Mouse (Mus musculus) gastrocnemius, adult 2 months (tissue): ENCODE results near the gene Cacna1c. TPM values are rescaled to one million over a fixed set of nuclear protein-coding genes. Genes with fewer than 3 reads are reported as not detected.

Source experiments
- DNase-seq: peaks from one replicate; pipeline ENCODE4 v3.0.0; 2022
- H3K27ac ChIP-seq: fragments of 200-600 bp; 2 replicates; pipeline ENCODE4 v1.8.1; 2022; ENCODE audit warnings: mild to moderate bottlenecking
- H3K4me3 ChIP-seq: fragments of 200-600 bp; 2 replicates; pipeline ENCODE4 v1.8.1; 2022; ENCODE audit warnings: mild to moderate bottlenecking, moderate library complexity
- CTCF ChIP-seq: fragments of 200-600 bp; IDR thresholded peaks from 2 replicates; pipeline ENCODE4 v1.8.1; 2022; ENCODE audit warnings: antibody characterized with exemption, mild to moderate bottlenecking, moderate library complexity
- intact Hi-C: fragments of 180-260 bp; cut with DNase I; formaldehyde crosslinking; loops from one replicate; pipeline ENCODE4 v1.15.1; 2025
- total RNA-seq, 2 experiments: library from RNA; stranded (reverse); gene quantifications; 2 replicates each; pipeline ENCODE4 v1.2.3; 2021

Gene Cacna1c
- total RNA-seq, 2 experiments from 2014 or later, result 1.7 to 1.9 TPM

DNA sequence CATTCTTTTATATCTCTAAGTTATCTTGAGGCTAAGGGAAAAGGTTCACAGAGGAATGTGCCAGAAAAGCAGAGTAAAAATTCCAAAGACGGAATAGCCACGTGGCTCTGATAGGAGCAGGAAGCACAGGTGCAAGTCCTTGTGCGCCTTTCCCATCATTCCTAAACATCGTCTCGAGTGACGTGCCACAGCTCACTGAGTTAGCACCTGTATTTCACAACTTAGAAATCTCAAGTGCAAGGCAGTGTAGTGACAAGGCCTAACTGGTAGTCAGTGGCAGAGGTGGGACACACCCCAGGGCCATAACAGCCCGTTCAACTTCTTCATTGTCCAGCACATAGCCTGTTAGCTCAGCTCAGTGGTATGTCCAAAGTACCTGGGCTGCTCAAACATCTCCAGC lies 152.1 kb downstream of the Cacna1c start:
- intact Hi-C loops, result no loop called here
- no peak for DNase-seq
- no peak for TF ChIP-seq CTCF
- Histone ChIP-seq H3K27ac (peak overlapping the region; percentile 20; the same call in 1 of the 2 replicates), H3K4me3 (no peak overlapping the region)

DNA sequence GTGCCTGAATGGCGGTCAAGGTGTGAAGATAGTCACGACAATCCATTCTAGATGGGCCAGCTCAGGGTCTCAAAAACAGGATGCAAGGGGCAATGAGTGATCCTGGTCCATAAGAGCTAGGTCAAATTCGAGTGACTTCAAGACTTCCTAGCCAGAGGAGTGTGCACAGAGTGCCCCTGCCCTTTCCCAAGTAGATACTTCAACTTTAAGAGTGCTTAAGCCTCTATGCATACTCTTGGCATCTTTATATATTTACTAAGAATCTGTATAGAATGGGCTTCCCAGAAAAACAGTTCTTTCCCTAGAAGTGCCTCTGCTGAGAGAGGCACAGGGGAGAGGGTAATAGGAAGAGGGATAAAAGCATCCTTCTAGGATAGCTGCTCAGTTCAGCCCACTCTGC lies 153.4 kb downstream of the Cacna1c start:
- TF ChIP-seq CTCF, result no peak
- intact Hi-C loops, result no loop called here

DNA sequence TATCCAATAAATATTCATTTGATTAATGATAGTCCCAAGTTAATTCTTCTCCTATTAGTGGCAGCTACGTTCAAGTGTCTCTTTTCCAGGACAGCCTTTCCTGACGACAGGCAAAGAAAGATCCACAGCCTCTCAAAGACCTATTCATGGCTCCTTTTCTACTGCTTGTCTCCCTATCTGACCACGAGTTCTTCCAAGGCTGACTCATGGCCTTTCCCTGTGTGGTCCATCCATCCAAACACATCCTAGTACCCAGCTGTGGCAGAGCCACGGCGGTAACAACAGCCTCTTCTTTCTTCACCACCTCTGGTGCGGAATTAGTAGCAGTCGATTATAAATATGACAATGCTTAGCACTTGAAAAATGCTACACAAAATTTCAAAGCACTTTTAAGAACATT lies 155.3 kb downstream of the Cacna1c start:
- TF ChIP-seq CTCF, result no peak
- intact Hi-C loops, result no loop called here
- no peak for DNase-seq
- Histone ChIP-seq H3K4me3 (no peak overlapping the region), H3K27ac (no peak overlapping the region)

More for the DNA sequence above, 153.4 kb downstream of the Cacna1c start:
- H3K4me3 ChIP-seq, result no peak overlapping the region
- no peak for DNase-seq
- H3K27ac ChIP-seq, result no peak overlapping the region

DNA sequence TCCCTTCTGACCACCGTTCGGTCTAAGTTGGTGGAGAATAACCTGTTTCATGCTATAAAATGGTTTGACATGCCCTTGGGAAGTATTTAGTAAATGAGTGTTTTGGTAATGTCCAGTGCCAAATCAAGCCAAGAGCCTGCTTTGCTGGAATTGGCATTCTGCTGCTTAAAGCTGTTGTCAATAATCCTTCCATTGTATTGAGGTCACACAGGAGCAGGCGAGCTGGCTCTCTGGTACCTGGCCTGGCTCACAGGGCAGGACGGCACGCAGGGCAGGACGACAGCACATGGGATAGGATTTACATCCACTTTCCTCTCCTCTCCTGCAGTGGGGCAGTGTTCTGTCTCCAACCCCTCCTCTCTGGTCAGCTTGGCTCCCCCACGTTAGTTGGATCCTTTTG lies 156.4 kb downstream of the Cacna1c start:
- DNase-seq, result no peak
- intact Hi-C loops, result no loop called here
- no peak for TF ChIP-seq CTCF
- Histone ChIP-seq H3K27ac (no peak overlapping the region), H3K4me3 (no peak overlapping the region)

- no peak overlapping the region for H3K27ac ChIP-seq
- intact Hi-C loops, result no loop called here
- H3K4me3 ChIP-seq, result no peak overlapping the region
- no peak for DNase-seq
- no peak for TF ChIP-seq CTCF
Observed at GRCm38 (mm10) chr6:119039293-119039692, 156.9 kb downstream of the Cacna1c start.

GRCm38 (mm10) chr6:119037815-119038214 lies 158.4 kb downstream of the Cacna1c start:
- intact Hi-C loops, result no loop called here
- Histone ChIP-seq H3K4me3 (no peak overlapping the region), H3K27ac (peak overlapping the region; percentile 75)
- TF ChIP-seq CTCF, result no peak
- DNase-seq, result no peak

- peak; percentile 44 for DNase-seq
- peak overlapping the region; percentile 75 for H3K27ac ChIP-seq
- TF ChIP-seq CTCF, result no peak
- H3K4me3 ChIP-seq, result no peak overlapping the region
- intact Hi-C loops, result no loop called here
Observed at GRCm38 (mm10) chr6:119037047-119037446, 159.2 kb downstream of the Cacna1c start.

GRCm38 (mm10) chr6:119035361-119035760 lies 160.9 kb downstream of the Cacna1c start:
- intact Hi-C loops, result no loop called here
- no peak for DNase-seq

GRCm38 (mm10) chr6:119034947-119035346 lies 161.3 kb downstream of the Cacna1c start:
- Histone ChIP-seq H3K4me3 (no peak overlapping the region), H3K27ac (no peak overlapping the region)
- DNase-seq, result no peak
- intact Hi-C loops, result no loop called here
- TF ChIP-seq CTCF, result no peak

More at GRCm38 (mm10) chr6:119035361-119035760, 160.9 kb downstream of the Cacna1c start:
- no peak for TF ChIP-seq CTCF
- H3K4me3 ChIP-seq, result no peak overlapping the region
- no peak overlapping the region for H3K27ac ChIP-seq

DNA sequence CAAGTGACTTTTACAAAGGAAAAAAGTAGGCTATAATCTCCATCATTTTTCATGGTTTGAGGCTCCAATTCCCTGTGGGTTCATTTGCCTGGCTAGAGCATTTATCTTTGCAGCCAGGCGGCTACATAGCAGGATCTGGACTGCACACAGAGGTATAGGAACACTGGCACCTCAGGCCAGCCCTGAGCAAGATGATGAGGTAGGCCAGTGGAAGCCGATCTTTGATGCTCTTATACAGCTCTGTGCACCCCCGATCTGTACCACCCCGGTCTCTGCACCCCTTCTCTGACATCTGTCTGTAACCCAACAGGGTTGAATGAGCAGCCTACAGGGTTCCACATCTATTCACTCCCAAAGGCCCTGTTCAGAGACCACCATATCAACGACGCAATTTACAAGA lies 168.3 kb downstream of the Cacna1c start:
- no peak for DNase-seq
- intact Hi-C loops, result no loop called here
- Histone ChIP-seq H3K27ac (no peak overlapping the region), H3K4me3 (no peak overlapping the region)
- TF ChIP-seq CTCF, result no peak

GRCm38 (mm10) chr6:119022850-119023249 lies 173.4 kb downstream of the Cacna1c start:
- DNase-seq, result no peak
- intact Hi-C loops, result no loop called here
- H3K4me3 ChIP-seq, result no peak overlapping the region
- no peak for TF ChIP-seq CTCF
- no peak overlapping the region for H3K27ac ChIP-seq

DNA sequence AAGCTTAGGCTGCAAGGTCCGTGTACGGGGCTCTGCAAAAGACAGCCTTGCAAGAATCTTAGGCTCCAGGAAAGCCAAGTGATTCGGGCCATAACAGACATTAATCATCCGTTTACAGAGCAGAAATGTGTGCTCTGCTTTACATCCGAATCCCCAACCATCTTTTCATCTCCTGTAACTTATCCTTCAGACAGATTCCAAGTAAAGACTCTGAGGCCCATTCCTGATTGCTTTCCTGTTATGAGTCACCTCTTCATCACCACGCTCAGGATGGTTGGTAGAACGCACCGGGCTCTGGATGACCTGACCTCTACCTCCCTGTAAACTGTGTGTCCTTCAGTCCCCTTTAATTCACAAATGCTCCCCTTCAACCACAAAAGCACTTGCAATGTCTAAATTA lies 175.0 kb downstream of the Cacna1c start:
- Histone ChIP-seq H3K4me3 (no peak overlapping the region), H3K27ac (no peak overlapping the region)
- TF ChIP-seq CTCF, result no peak
- DNase-seq, result no peak
- intact Hi-C loops, result no loop called here

DNA sequence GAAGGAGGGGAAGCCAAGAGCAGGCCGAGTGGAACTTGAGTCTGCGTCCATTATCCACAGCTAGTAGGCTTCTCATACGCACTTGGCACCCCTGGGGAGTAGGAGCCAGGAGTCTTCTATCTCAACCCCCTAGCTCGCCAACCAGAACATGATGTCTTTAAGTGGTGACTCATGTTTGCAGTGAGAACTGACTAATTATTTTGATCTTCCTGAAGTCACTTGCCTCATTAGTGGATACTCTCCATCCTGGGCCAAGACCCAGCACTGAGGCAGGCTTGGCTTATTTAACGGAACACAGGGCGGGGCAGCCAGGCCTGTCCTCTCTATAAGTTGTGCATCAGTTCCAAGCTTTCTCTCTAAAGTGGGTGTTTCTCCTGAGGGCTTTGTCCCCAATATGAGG lies 177.3 kb downstream of the Cacna1c start:
- peak; percentile 63 for DNase-seq
- no peak overlapping the region for H3K4me3 ChIP-seq
- intact Hi-C loops, result loop anchor here (10.0 kb wide), 1 partner anchor 86 kb away; no protein-coding TSS in a partner anchor
- peak overlapping the region; percentile 44 for H3K27ac ChIP-seq
- no peak for TF ChIP-seq CTCF

GRCm38 (mm10) chr6:119018256-119018655 lies 178.0 kb downstream of the Cacna1c start:
- H3K4me3 ChIP-seq, result no peak overlapping the region
- peak overlapping the region; percentile 44; the same call in 1 of the 2 replicates for H3K27ac ChIP-seq
- peak; percentile 28 for DNase-seq
- intact Hi-C loops, result loop anchor here (10.0 kb wide), 1 partner anchor 87 kb away; no protein-coding TSS in a partner anchor
- no peak for TF ChIP-seq CTCF
